In genomic region chr9:113763123-113763522, GRCm38 (mm10) we compare ENCODE assay signal across 17 mouse cellular contexts.
"Had no signal": no experiment of that assay in that cellular context is flagged by ENCODE, and none has a peak within 500 bp of the region (broad histone marks: within the 10 kb centered on the region; RNA-seq: fewer than 3 reads in every experiment).

No protein-coding gene starts in this region.

- H3K27ac ChIP-seq: neural tube, embryonic 12.5 days; neural tube, embryonic 13.5 days; neural tube, embryonic 15.5 days; stomach, embryonic 15.5 days; stomach, postnatal 0 days had no signal

- H3K4me2 ChIP-seq: neural tube, embryonic 12.5 days; neural tube, embryonic 13.5 days; neural tube, embryonic 15.5 days; stomach, embryonic 15.5 days had no signal

- DNase-seq: retina, postnatal 1 day; right cerebral cortex, adult 18-20 months; right cerebral cortex, postnatal 14 days; right cerebral cortex, postnatal 25 days; right cerebral cortex, postnatal 4 days; spleen, adult 18-20 months; thymus, adult 18-20 months; thymus, adult 2 months; thymus, postnatal 14 days; thymus, postnatal 25 days; thymus, postnatal 36 days; thymus, postnatal 4 days had no signal

- H3K4me3 ChIP-seq: neural tube, embryonic 12.5 days; neural tube, embryonic 13.5 days; neural tube, embryonic 15.5 days; stomach, embryonic 15.5 days had no signal

- H3K36me3 ChIP-seq: neural tube, embryonic 13.5 days; neural tube, embryonic 15.5 days; stomach, embryonic 15.5 days had no signal

- H3K27me3 ChIP-seq: neural tube, embryonic 12.5 days; neural tube, embryonic 13.5 days; neural tube, embryonic 15.5 days; stomach, embryonic 15.5 days had no signal

- H3K9me3 ChIP-seq: neural tube, embryonic 12.5 days; neural tube, embryonic 13.5 days; neural tube, embryonic 15.5 days; stomach, embryonic 15.5 days had no signal

- H3K9ac ChIP-seq: neural tube, embryonic 12.5 days; neural tube, embryonic 13.5 days; neural tube, embryonic 15.5 days; stomach, embryonic 15.5 days had no signal

- H3K4me1 ChIP-seq: neural tube, embryonic 12.5 days; neural tube, embryonic 13.5 days; neural tube, embryonic 15.5 days; stomach, embryonic 15.5 days had no signal
